Mouse (Mus musculus) ovary, postnatal 10 days (tissue): ENCODE measurements around the gene Las1l.
"Not testable (repeated sequence)": the region's sequence is repeated elsewhere in the genome, so short reads cannot be mapped to it uniquely, and the experiment has no call there.

Experiments
- DNase-seq: peaks from one replicate; pipeline ENCODE4 v3.0.0; 2022; ENCODE audit warnings: low spot score

The Las1l gene

GRCm38 (mm10) chrX:95956497-95957293 lies at the start of gene Las1l:
Las1l (minus strand) TSS chrX:95956962.
- DNase-seq = peak; percentile 52

GRCm38 (mm10) chrX:96006395-96006794 lies 49.6 kb upstream of the Las1l start:
- DNase-seq = no peak

- DNase-seq = no peak
Observed at GRCm38 (mm10) chrX:95999601-96000000, 42.8 kb upstream of the Las1l start.

- no peak for DNase-seq
Observed at GRCm38 (mm10) chrX:95993206-95993605, 36.4 kb upstream of the Las1l start.

GRCm38 (mm10) chrX:95969936-95970335 lies 13.2 kb upstream of the Las1l start:
- no peak for DNase-seq

- DNase-seq = no peak
Observed at GRCm38 (mm10) chrX:95969116-95969515, 12.4 kb upstream of the Las1l start.

- peak; percentile 6 for DNase-seq
Observed at GRCm38 (mm10) chrX:95968594-95968965, 11.8 kb upstream of the Las1l start.

GRCm38 (mm10) chrX:95967847-95968593 lies 11.3 kb upstream of the Las1l start:
- DNase-seq = no peak

GRCm38 (mm10) chrX:95965036-95965435 lies 8.3 kb upstream of the Las1l start:
- no peak for DNase-seq

GRCm38 (mm10) chrX:95963366-95963765 lies 6.6 kb upstream of the Las1l start:
- no peak for DNase-seq

- DNase-seq = not testable (repeated sequence)
Observed at GRCm38 (mm10) chrX:95957461-95957860, 699 bp upstream of the Las1l start.

- DNase-seq = no peak
Observed at GRCm38 (mm10) chrX:95950776-95951175, 6.0 kb downstream of the Las1l start.

GRCm38 (mm10) chrX:95948135-95948534 lies 8.6 kb downstream of the Las1l start:
- no peak for DNase-seq

GRCm38 (mm10) chrX:95945496-95945895 lies 11.3 kb downstream of the Las1l start:
- no peak for DNase-seq

- DNase-seq = no peak
Observed at GRCm38 (mm10) chrX:95935481-95935880, 21.3 kb downstream of the Las1l start.

- no peak for DNase-seq
Observed at GRCm38 (mm10) chrX:95902716-95903115, 54.0 kb downstream of the Las1l start.
